Mouse (Mus musculus) ES-E14 (cell line): ENCODE data around the gene Drc3. TPM values are rescaled to one million over a fixed set of nuclear protein-coding genes. Genes with fewer than 3 reads are reported as not detected.

Experiments used
- DNase-seq: peaks from one replicate; pipeline ENCODE4 v3.0.0-alpha.2; 2013; ENCODE audit warnings: low read depth, low spot score
- H3K27ac ChIP-seq: 2 replicates; pipeline ENCODE4 v1.5.1; 2012; ENCODE audit warnings: low read depth, mild to moderate bottlenecking, low read length, moderate library complexity, mixed read lengths; ENCODE audit not compliant: poor library complexity, insufficient read depth, severe bottlenecking
- H3K36me3 ChIP-seq: 2 replicates; pipeline ENCODE4 v1.6.1; 2012; ENCODE audit warnings: mild to moderate bottlenecking, low read length, moderate library complexity, mixed read lengths; ENCODE audit not compliant: control insufficient read depth, poor library complexity, insufficient read depth, severe bottlenecking
- H3K4me1 ChIP-seq, 2 experiments: fragments of 150-350 bp in 1 of 2; sonication (generic) in 1 of 2; 2 replicates each; pipeline ENCODE4 v1.6.1; 2012; ENCODE audit warnings: low read length in 2 of 2, mild to moderate bottlenecking in 1 of 2, mixed read lengths in 1 of 2; ENCODE audit not compliant: control insufficient read depth in 2 of 2, insufficient read depth in 2 of 2, poor library complexity in 1 of 2
- H3K4me3 ChIP-seq, 2 experiments: fragments of 150-350 bp in 1 of 2; sonication (generic) in 1 of 2; 2 replicates each; pipeline ENCODE4 v1.5.1; 2012; ENCODE audit warnings: low read length in 2 of 2, low read depth in 1 of 2, mild to moderate bottlenecking in 1 of 2, mixed read lengths in 1 of 2; ENCODE audit not compliant: insufficient read depth in 1 of 2, poor library complexity in 1 of 2, severe bottlenecking in 1 of 2
- H3K9ac ChIP-seq: 2 replicates; pipeline ENCODE4 v1.6.1; 2012; ENCODE audit warnings: low read depth, mild to moderate bottlenecking, low read length, mixed read lengths; ENCODE audit not compliant: poor library complexity, insufficient read depth, severe bottlenecking
- H3K9me3 ChIP-seq: fragments of 150-350 bp; sonication (generic); 2 replicates; pipeline ENCODE4 v1.6.1; 2012; ENCODE audit warnings: low read depth, mild to moderate bottlenecking, low read length; ENCODE audit not compliant: control insufficient read depth, insufficient read depth
- CHD2 ChIP-seq: IDR thresholded peaks from 2 replicates; pipeline ENCODE4 v1.6.1; 2014; ENCODE audit warnings: mild to moderate bottlenecking, low read depth, low read length, inconsistent platforms
- HCFC1 ChIP-seq: IDR thresholded peaks from 2 replicates; pipeline ENCODE4 v1.6.1; 2012; ENCODE audit warnings: low read length, inconsistent platforms, borderline replicate concordance; ENCODE audit not compliant: insufficient read depth
- MAFK ChIP-seq: IDR thresholded peaks from 2 replicates; pipeline ENCODE4 v1.6.1; 2014; ENCODE audit warnings: mild to moderate bottlenecking, low read depth, low read length, inconsistent platforms; ENCODE audit not compliant: insufficient read depth
- ZC3H11A ChIP-seq: IDR thresholded peaks from 2 replicates; pipeline ENCODE4 v1.6.1; 2012; ENCODE audit warnings: low read depth, mild to moderate bottlenecking, inconsistent platforms, low read length, borderline replicate concordance
- ZNF384 ChIP-seq: IDR thresholded peaks from 2 replicates; pipeline ENCODE4 v1.6.1; 2012; ENCODE audit warnings: low read depth, low read length, inconsistent platforms
- in situ Hi-C, 2 experiments: fragments of 600-800 bp; cut with MboI; formaldehyde crosslinking; loops; one replicate each; pipeline ENCODE4 v1.15.1; 2025; ENCODE audit warnings: low sequenced_read_pairs in 2 of 2, inconsistent platforms in 1 of 2; ENCODE audit not compliant: unreplicated experiment in 2 of 2
- total RNA-seq: library from RNA; depleted of rRNA; stranded (reverse); fragments of 300-350 nt; gene quantifications from 2 replicates; pipeline ENCODE4 v1.2.3, GENCODE M21; 2012

The Drc3 gene
- total RNA-seq, 1 experiment = 1.9 TPM

DNA sequence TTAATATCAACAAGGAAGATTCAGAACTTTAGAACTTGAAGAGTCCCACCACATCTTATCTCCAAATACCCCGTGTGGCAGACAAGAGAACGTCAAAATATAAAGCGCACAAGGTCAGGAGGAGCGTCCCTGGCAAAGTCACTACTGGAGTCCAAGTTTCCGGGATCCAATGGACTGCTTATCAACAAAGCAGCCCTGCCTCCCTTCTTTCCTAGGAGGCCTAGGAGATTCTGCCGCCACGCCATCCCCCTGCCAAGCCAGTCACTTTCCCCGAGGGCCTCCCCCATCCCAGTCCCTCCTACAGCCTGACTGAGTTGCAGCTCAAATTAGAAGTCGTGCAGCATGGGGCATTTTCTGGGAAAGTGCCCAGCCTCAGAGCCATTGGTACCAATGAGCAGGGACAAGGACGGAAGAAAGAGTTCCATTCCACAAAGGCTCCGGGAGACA lies 1.2 kb upstream of the Drc3 start:
- Histone ChIP-seq H3K4me3 (peak overlapping the region; percentile 76 to 77), H3K4me1 (peaks cover 0 to 4% of the 10 kb centered on the region in 2 experiments; a peak in 1 of 4 replicates), H3K9me3 (no peaks in the 10 kb centered on the region), H3K27ac (no peak overlapping the region), H3K9ac (peak overlapping the region; percentile 69), H3K36me3 (no peaks in the 10 kb centered on the region)
- in situ Hi-C loops = no loop called here
- TF ChIP-seq HCFC1 (no peak), CHD2 (no peak), MAFK (no peak), ZC3H11A (no peak), ZNF384 (no peak)
- no peak for DNase-seq

- no peak for TF ChIP-seq CHD2
- TF ChIP-seq MAFK = no peak
- TF ChIP-seq ZC3H11A = no peak
- TF ChIP-seq ZNF384 = no peak
- no peak for TF ChIP-seq HCFC1
- H3K27ac ChIP-seq = no peak overlapping the region
- H3K9ac ChIP-seq = no peak overlapping the region
- in situ Hi-C loops = no loop called here
- no peaks in the 10 kb centered on the region for H3K36me3 ChIP-seq
- H3K9me3 ChIP-seq = no peaks in the 10 kb centered on the region
- H3K4me1 ChIP-seq = peaks cover 3 to 13% of the 10 kb centered on the region in 2 experiments; a peak in 3 of 4 replicates
- H3K4me3 ChIP-seq = no peak overlapping the region
- no peak for DNase-seq
Measured at GRCm38 (mm10) chr11:60355952-60356351, 2.8 kb downstream of the Drc3 start.

DNA sequence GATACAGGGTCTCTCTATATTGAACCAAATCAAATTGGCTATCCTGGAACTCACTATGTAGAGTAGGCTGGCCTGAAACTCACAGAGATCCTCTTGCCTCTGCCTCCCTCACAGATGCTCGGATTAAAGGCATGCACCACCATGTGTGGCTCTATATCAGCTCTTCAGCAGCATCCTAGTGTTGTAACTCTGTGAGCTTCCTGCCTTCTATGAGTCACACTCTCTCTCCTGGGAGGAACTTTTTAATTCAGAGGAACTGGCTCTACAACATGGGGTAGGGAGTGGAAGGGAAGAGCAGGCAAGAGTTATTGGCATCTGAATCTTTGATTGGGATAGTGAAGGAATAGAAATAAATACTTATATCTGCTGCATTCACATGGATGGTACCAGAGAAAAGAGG lies 4.0 kb downstream of the Drc3 start:
- Histone ChIP-seq H3K4me1 (peaks cover 3 to 13% of the 10 kb centered on the region in 2 experiments; a peak in 3 of 4 replicates), H3K9ac (no peak overlapping the region), H3K36me3 (no peaks in the 10 kb centered on the region), H3K4me3 (no peak overlapping the region), H3K9me3 (no peaks in the 10 kb centered on the region), H3K27ac (no peak overlapping the region)
- in situ Hi-C loops = no loop called here
- no peak for TF ChIP-seq ZNF384
- TF ChIP-seq ZC3H11A = no peak
- no peak for TF ChIP-seq CHD2
- no peak for TF ChIP-seq HCFC1
- TF ChIP-seq MAFK = no peak
- no peak for DNase-seq

DNA sequence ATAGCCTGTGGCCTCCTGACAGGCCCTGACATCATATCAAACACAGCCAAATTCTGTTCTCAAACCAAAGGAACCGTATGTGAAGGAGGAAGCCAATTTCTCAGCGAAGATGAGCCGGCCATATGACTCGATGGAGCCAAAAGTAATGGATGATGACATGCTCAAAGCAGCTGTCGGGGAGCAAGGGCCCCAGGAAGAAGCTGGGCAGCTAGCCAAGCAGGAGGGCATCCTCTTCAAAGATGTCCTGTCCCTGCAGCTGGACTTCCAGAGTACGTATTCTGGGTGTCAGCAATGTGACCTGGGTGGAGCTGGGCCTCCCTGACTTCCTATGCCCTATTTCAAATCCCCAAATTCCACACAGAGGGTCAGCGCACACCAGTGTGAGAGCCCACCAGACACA lies 5.4 kb downstream of the Drc3 start:
- Histone ChIP-seq H3K4me3 (no peak overlapping the region), H3K36me3 (no peaks in the 10 kb centered on the region), H3K27ac (no peak overlapping the region), H3K4me1 (peaks cover 3 to 13% of the 10 kb centered on the region in 2 experiments; a peak in 3 of 4 replicates), H3K9ac (no peak overlapping the region), H3K9me3 (no peaks in the 10 kb centered on the region)
- DNase-seq = no peak
- in situ Hi-C loops = no loop called here
- no peak for TF ChIP-seq ZNF384
- no peak for TF ChIP-seq HCFC1
- no peak for TF ChIP-seq CHD2
- TF ChIP-seq ZC3H11A = no peak
- TF ChIP-seq MAFK = no peak

DNA sequence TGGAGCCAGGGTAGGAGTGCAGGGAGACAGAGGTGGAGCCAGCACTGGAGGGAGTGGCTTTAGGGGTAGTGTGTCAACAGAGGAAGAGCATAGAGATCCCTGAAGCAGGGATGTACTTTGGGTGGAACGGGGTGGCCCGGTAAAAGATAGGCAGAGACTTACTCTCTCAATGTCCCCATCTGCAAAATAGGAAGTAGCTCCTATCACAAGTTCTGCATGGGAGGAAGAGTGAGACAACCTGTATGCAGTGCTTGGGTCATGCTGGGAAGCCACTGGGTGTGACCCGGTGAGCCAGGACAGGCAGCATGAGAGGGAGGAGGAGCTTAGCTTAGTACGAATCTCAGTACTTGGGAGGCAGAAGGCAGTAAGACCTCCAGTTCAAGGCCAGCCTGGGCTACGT lies 6.0 kb downstream of the Drc3 start:
- no peak for TF ChIP-seq MAFK
- no peak for TF ChIP-seq ZNF384
- TF ChIP-seq HCFC1 = no peak
- no peak for TF ChIP-seq ZC3H11A
- TF ChIP-seq CHD2 = no peak
- no peak for DNase-seq
- H3K9me3 ChIP-seq = no peaks in the 10 kb centered on the region
- no peak overlapping the region for H3K9ac ChIP-seq
- H3K27ac ChIP-seq = no peak overlapping the region
- no peak overlapping the region for H3K4me3 ChIP-seq
- in situ Hi-C loops = no loop called here
- peaks cover 3 to 13% of the 10 kb centered on the region in 2 experiments; a peak in 3 of 4 replicates for H3K4me1 ChIP-seq
- no peaks in the 10 kb centered on the region for H3K36me3 ChIP-seq
